Mouse (Mus musculus) thymus, postnatal 36 days (tissue): ENCODE results near the gene Oprm1.
A peak's percentile ranks its signal among the peaks of the same experiment; 100 is the strongest.

Experiments
- DNase-seq, 2 experiments: peaks; one replicate each; pipeline ENCODE4 v3.0.0; 2022; ENCODE audit warnings: mixed read lengths in 2 of 2

The Oprm1 gene

DNA sequence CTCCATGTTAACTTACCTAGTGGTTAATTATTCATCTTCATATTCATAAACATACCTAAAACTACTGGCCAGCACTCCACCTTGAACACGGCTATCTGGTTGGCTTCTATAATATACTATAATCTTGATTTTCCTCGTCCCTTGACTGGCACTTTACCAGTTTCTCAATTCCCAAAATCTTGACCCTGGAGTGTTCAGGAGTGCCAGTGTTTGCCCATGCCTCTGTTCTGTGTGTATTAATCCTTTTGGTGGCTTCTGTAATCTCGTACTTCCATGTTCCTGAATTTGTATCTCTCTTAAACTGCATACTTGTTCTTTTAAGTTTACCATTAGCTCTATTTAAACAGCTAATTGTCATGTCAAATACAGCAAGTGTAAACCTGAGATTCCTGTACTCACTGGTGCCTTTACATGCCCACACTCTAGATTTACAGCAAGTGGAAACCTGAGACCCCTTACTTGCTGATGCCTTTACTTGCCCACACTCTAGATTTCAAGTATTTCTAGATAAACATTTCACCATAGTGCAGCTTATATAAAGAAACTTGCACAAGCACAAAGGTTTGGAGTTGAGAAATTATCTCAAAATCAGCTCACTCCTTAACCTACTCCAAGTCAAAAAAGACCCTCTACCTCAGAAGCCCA, 138.5 kb downstream of the Oprm1 start:
- DNase-seq: no peak

DNA sequence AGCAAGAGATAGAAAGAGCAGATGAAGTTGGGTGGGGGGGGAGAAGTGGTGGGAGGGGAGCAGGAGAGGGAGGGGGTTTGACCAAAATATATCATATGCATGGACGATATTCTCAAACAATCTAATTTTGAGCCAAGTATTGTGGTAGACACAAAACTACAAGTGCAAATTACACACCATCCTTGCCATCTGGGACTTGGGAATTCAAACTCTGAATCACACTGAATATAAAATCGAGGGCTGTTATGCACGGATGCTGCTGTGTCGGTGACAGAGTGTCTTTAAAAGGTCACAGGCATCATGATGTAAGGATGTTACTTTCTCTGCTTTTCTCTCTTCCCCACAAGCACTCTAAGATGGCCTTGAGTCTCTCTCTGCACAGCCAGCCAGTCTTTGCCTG, 141.8 kb downstream of the Oprm1 start:
- no peak for DNase-seq

DNA sequence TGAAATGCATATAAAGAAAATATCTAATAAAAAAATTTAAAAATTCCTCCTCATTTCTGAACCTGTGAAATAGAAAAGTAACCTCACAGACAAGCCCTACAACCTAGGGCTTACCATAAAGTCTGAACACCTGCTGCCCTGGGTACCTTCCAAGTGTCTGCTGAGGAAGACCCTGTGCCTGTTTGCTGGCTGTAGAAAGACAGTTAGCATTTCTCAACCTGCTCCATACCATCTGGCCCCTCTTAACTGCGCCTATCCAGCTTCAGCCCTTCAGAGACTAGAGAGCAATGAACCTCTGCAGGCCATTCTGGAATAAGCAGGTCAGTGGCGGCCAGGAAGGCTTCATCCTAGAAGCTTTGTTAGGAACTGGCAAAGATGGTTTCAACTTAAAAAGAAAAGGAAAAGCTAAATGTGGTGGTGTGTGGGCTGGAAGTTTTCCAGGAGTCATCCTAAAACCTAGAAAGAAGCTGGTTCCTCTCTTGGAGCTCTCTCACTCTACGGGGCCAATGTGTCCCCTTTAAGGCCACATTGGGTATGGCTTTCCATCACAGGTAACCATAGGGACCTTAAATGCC, 143.6 kb downstream of the Oprm1 start:
- no peak for DNase-seq

DNA sequence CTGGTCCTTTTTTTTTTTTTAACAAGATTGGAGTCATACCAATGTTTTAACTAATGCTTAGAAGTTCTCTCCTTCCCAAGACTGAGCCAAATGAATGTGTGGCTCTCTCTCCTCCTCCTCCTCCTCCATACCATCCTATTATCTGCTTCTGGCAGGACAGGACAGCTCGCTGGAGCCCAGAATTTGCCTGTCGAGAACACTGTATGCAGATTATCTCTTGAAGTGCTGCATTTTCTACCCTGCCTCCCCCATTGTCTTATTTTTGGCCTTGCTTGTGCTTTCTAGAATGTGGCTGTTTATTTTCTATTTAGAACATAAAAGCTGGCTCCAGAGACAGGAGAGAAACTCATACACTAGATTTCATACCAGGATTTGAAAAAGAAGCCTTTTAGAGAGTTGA, 151.5 kb downstream of the Oprm1 start:
- DNase-seq: no peak

DNA sequence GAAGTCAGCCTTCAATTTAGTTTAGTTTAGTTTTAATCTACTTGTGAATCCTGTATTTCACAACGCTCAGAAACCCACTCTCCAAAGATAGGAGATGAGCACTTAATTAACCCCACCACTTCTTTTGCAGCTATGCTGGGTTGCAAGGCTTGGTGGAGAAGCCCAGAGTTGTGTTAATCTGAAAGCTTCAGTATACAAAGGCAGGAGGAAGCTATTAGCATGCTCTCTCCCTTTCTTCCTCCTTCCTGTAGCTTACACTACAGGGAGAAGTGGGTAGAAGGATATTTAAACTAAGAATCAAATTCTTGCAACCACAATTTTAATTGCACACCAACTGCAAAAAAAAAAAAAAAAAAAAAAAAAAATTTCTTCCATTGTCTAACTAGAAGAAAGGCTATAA, 157.7 kb downstream of the Oprm1 start:
- DNase-seq: no peak

DNA sequence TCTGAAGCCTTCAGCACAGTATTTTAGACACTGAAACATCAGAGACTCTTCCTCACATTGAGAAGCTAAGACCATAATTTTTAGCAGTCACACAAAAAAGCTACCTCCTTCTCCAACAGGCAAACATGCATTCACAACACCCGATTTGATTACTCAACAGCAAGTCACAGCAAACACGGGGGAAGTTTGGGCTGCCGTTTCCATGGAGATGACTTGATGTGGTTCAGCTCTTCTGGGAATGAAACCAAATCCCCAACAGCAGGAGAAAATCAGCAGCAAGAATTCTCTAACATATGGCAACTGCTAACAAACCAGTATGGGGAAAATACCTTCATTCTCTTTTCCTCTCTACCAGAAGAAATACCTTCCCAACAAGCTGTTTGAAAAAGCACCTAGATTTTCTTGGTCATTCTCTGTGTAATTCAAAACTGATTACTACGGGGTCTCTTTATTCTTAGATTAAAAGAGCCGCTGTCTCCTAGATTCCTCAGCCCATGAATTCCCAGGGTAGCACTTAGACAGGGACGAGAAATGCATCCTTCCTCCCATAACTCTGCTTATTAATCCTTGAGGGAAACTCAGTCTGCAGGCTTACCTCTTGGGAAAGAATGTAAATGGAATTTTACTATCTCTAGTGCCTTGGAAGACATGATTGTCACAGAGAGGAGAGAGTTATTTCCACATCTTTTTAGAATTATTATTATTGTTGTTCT, 158.4 kb downstream of the Oprm1 start:
- no peak for DNase-seq

DNA sequence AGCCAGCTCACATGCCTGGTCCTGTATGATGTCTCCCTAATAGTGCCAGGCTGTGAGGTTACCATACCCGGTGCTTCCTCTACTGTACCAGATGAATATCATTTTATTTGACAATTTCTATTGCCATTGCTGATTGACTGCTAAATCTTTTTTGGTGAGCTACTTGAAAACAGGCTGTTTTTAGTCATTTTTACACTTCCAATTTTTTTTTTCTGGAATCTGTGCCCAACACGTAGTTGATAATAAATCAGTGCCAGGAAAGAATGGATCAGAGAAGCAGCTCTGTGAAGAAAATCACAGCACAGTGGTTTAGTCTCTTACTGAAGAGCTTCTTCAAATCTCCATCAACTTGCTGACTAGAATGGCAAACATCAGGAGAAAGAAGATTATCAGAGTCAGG, 168.4 kb downstream of the Oprm1 start:
- DNase-seq: no peak

DNA sequence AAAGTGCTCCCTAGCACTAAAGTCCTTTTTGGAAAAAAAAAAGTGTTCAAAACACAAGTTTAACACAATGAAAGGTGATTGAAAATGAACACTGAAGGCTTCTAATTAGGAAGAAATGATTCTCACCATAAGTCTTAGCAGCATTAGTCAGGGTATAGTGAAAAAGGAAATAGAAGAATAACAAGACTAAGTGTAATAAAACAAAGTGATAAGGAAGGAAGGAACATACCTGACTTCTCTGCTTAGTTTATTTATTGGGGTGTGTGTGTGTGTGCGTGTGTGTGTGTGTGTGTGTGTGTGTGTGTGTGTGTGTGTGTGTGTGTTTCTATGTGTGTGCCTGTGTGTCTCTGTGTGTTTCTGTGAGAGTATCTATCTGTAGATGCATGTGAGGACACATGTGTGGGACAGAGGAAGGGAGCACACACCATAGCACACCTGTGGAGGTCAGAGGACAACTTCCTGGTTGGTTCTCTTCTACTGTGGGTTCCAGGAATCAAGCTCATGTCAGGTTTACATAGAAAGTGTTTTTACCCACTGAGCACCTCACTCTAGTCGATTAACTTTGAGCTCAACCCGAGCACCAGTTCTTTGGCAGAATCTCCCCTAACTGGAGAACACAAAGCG, 169.4 kb downstream of the Oprm1 start:
- DNase-seq: no peak

DNA sequence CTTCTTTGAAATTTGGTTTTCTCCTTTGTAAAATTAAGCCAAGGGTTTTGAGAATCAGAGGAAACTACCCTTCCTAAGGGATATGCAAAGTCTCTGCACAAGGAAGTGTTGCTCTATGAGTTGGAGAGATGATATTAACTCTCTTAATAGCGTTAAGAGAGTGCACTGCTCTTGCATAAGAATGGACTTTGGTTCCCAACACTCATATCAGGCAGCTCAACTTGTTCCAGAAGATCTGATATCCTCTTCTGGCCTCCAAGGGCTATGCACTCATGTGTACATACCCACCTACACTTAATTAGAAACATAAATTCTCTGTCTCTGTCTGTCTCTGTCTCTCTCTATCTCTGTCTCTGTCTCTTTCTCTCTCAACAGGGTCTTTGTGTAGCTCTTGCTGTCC, 170.6 kb downstream of the Oprm1 start:
- DNase-seq: no peak

DNA sequence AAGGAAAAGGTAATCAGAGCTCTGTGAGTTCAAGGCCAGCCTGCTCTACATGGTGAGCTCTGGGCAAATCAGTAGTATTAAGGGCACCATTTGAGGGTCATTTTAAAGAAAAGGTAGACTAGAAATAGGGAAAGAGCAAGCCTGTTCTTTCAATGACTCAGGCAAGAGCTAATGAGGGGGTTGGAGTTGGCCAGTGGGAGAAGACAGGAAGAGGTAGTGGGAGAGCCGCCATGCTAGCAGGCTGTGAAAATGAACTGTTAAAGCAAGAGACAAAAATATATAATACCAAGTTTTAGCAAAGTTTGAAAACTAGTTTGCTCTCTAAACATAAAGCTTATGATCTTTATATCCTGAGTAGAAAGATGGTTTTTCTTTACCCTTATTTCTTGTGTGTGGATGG, 172.1 kb downstream of the Oprm1 start:
- DNase-seq: no peak

DNA sequence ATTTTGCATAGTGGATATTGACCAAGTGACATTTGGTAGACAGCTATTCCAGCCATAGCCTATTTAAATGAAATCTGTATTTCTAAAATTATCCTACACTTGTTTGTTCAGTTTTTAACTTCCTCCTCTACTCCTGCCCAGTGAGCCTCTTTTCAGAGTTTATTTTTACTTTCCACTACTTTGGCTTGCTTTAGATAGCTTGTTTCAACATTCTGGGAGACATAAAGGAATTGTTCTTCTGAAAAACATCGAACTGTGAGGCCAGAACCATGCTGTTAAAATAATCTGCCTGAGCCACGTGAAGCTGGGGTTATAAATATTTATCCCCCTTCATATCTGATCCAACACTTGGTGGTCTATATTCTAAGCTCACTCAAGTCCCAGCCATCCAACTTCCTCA, 172.6 kb downstream of the Oprm1 start:
- no peak for DNase-seq

DNA sequence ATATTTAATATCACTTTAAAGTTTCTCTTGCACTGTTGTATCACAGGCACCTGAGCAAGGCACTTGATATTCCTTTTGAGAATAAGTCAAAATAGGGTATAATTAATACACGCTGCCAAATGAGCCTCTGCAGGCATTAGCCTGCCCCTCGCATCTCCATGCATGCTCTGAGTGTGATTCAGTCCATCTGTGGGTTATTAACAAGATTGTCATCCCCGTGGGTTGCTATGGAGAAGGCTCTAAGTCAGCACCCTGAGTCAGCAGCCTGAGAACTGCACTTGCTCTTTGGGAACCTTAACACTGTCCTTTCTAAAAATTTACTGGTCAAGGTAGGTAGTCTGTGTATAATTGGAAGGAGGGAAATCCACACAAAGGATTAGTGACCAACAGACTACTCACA, 176.5 kb downstream of the Oprm1 start:
- no peak for DNase-seq

DNA sequence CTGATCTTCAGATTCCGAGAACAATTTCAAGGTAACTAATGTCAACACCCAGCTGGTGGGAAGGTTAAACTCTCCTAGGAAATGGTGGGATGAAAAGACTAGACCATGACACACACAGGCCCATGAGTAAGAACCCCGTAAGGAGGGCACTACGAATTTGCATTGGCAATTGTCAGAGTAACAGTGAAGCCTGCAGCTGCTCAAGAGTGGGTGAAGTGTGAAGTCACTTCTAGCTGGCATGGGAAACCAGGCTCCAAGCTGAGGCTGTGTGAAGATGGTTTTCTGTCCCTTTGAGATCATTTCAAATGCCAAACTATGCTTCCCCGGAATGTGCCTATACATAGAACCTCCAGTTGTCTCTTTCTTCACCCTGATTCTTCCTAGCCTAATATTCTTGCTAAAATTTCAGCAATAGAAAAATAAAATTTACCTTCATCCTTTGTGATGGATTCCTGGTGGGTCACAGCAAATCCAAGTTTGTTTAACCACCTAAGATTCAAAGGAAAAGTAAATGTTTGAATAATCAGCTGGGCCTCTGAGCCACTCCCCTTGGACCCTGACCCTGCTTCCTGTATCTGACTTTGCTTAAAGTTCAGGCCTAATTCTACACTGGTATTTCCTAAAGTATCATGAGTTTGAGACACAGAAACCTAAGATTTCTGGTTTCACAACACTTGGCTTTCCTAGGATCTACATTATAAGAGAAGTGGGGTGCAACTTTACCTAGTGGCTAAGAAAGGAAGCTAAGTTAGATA, 178.5 kb downstream of the Oprm1 start:
- no peak for DNase-seq

DNA sequence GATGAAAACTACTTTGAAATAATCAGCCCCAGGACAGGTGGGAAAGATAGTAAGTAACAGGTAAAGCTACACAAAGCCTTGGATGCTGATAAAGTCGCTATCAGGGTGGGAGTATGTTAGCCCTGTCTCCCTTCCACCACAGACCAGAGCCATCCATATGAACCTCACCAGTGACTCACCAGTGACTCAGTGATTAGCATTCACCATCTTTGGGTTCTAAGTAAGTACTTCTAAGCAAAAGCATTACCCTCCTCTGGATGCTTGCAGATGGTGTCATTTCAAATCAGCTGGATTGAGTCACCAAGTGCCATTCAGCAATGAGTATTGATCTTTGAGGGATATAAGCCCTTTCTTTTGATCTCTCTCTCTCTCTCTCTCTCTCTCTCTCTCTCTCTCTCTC, 194.8 kb downstream of the Oprm1 start:
- DNase-seq: no peak

DNA sequence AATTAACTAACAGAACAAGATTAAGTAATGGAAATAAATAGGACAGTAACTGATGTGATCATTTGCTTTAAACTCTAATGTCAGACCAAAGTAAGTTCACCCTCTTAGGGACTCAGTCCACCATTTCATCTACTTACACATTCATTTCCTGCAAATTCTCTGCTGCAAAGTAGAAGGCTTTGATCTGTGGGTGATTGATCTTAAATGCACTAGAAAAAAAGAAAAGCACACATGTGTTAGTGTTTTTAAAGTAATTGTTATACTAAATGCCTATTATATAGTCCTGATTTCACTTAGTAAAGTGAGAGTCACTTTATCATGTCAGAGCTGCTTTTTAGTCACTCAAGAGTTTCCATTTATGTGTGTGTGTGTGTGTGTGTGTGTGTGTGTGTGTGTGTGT, 196.2 kb downstream of the Oprm1 start:
- DNase-seq: no peak

DNA sequence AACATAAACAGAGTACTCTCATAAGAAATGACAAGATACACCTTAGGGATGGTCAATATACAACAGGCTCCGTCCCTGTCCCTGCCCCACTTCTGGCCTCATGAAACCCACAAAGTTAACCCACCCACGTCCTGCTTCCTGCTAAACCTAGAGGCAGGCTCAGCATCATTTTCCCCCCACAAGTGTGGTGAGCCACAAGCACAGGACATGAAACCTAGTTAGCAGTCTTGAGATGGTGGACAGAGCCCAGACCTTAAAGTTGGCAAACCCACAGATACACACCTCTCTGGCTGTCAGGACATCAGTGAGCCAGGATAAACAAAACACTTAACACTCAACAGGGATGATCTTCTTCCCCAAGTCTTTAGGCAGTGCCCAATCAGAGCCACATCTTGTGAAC, 198.1 kb downstream of the Oprm1 start:
- peak; percentile 6 to 18 for DNase-seq

DNA sequence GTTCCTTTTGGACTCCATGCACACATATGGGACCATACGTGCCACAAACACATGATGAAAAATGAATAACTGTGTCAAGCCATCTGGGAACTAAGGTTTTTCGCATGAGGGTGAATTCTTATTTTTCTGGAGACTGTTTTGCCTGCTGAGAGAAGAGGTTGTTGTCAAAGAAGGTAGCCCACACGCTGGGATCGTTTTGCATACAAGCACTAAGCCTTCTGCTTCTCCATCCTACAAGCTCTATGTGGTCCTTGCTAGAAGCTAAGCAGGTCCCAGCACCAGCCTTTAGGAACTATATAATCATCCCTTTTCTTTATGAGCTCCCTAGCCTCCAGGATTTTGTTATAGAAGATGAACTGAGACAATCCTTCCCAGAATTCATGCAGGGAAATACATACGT, 200.5 kb downstream of the Oprm1 start:
- no peak for DNase-seq

DNA sequence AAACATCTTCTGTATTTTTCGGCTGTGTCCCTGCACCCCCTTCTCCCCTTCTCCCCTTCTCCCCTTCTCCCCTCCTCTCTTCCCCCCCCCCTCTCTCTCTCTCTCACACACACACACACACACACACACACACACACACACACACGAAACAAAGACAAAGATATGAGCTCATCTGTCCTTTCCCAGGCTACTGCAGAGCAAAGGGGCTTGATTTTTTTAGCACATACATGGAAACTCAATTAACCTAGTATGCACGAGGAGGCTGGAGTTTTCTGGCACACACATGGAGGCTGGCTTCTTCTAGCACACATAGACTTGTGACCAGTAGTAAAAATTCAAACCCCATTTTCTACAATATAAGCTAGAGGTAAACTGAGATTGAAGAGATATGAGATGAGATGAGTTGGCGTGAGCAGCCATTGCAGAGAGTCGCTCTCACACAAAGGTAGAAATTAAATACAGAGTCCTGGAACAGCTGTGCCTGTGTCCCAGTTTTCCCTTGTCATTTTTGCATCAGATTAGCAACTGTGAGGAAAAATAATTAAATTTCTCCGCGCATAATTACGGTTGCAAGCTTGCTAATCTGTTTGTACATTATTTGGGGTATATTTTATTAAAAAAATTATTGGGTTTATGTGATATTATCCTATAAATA, 209.4 kb downstream of the Oprm1 start:
- no peak for DNase-seq

DNA sequence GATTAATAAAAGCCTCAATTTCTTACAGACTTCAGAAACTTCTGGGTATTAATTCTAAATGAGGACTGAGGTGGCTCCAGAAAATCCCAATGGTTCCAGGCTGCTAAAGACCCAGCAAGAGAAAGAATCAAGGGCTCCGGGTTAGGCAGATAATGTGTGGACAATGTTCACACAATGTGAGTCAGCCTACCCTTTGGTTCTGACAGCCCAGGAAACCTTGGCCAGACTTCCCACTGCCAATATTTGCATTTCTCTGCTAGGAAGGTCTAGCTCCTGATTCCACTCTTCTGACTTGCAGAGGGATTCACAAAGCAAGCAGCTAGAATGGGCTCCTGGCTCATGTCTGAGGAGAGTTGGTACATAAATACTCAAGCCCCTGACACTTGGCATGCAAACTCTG, 210.0 kb downstream of the Oprm1 start:
- DNase-seq: no peak

DNA sequence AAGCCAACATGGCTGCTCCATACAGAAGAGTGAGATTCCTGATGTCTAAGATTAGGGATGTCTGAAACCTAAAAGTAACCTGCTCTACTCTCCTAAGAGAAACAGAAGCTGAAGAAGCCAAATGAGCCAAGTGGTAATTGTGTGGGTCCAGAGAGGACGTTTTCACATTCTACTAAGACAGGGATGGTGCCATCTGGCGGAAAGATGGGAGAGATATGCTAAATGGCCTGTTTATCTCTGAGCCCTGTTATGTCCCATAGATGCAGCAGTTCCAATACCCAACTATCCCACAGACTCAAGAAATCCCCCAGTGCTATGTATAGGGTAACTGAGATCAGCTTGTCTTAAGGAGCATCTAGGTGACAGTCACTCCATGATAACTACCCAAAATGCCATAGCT, 219.5 kb downstream of the Oprm1 start:
- DNase-seq: no peak

DNA sequence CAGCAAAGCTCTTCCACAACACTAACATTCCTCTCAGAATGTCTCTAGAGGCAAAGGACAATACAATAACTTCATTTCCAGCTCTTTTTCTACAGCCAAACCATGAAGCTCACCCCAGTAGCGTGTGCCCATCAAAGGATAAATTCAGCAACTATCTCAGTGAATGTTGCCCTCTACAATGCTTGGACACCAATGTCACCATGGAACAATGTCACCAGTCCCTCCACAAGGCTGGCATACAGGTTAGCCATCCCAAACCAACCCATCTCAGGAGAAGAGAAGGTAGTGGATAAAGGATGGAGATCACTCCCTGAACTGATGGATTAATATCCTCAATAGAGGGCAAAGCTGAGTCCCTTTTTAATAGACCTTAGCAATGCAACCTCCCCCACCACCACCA, 220.4 kb downstream of the Oprm1 start:
- DNase-seq: no peak

DNA sequence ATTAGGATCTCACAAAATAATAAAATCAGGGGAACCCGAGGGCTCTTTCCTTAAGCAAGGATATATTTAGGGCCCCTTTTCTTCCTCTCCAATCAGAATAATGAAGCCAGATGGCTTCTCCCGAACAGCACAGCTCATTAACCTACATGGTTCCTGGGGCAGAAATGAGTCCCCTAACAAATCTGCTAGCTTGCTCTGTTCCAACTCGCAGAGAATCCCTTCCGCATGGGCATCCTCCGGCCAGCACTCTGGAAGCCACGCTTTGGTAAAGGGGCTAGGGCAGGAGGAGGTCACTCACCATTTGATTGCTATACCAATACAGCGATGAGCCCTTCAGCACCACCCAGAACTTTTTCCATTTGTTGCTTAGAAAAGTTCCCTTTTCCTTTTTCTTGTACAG, 220.9 kb downstream of the Oprm1 start:
- no peak for DNase-seq

DNA sequence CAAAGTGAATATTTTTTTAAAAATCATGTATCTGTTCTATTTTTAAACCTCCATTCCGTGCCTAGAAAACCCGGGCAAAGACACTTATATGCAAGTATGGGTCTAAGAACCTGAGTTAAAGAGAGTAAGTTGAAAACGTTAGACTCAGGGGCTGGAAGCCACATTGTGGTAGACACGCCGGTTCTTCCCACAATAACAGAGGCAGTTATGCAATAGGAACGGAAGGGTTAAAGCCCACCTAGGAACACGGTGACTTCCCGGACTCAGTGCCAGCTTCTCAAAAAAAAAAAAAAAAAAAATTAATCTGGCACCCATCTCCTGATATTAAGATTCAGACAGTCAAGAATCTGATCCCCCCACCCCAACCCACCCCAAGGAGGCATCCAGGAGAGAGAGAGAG, 221.5 kb downstream of the Oprm1 start:
- DNase-seq: peak in 1 of 2 experiments; percentile 22
